Comparison of ENCODE assay signal across 8 mouse cellular contexts in genomic region chr2:32236760-32237487, GRCm38 (mm10). TPM values are rescaled to one million over a fixed set of nuclear protein-coding genes. Genes with fewer than 3 reads are reported as not detected.
DNase-seq lines count a peak whose midpoint lies in the region; TF ChIP-seq lines count a peak whose summit lies in the region.

No protein-coding gene starts in this region.

- 0 out of 2 replicates have a peak, but pooled peaks have one; percentile 30 for TF ChIP-seq POLR2A in embryonic fibroblast, embryonic 13.5 days (IDR thresholded peaks at IDR 0.05; ENCODE audit: low read depth, low read length)

- H3K4me1 ChIP-seq in embryonic fibroblast, embryonic 13.5 days (ENCODE audit: control insufficient read depth, insufficient read depth, low read length), result peaks cover 10% of the 10 kb centered on the region; the same call in 1 of the 2 replicates

- intact Hi-C loops in gastrocnemius, adult 2 months (cut with DNase I), result loop anchor here (5.0 kb wide), 1 partner anchor 85 kb away; the partner anchor contains the start of gene Prrc2b
- intact Hi-C loops in gastrocnemius, postnatal 36 days (cut with DNase I), result loop anchor here (5.0 kb wide), 1 partner anchor 85 kb away; the partner anchor contains the start of gene Prrc2b
- intact Hi-C loops in heart, postnatal 36 days (cut with DNase I), result loop anchor here (2.0 to 5.0 kb wide), 2 partner anchors 22 to 100 kb away; no protein-coding TSS in a partner anchor

- peak overlapping the region; percentile 92 for H3K27ac ChIP-seq in gastrocnemius, adult 2 months
- peak overlapping the region; percentile 28 for H3K27ac ChIP-seq in embryonic fibroblast, embryonic 13.5 days (ENCODE audit: insufficient read depth, low read length)

- peak; percentile 60 for TF ChIP-seq CTCF in gastrocnemius, adult 2 months (IDR thresholded peaks at IDR 0.05)
- TF ChIP-seq CTCF in embryonic fibroblast, embryonic 13.5 days (IDR thresholded peaks at IDR 0.05; ENCODE audit: borderline replicate concordance, insufficient read depth, low read length), result no peak

- DNase-seq in gastrocnemius, adult 2 months, result peak; percentile 57
- DNase-seq in gastrocnemius, postnatal 36 days, result no peak
- peak; percentile 90 for DNase-seq in brain, adult 2 months (ENCODE audit: low read depth, low spot score)
- DNase-seq in heart, postnatal 36 days, result peak; percentile 41 to 48
- peak; percentile 51 for DNase-seq in large intestine, adult 2 months (ENCODE audit: low read depth, low spot score)
- peak; percentile 67 for DNase-seq in lung, postnatal 36 days
- peak; percentile 26 for DNase-seq in right cerebral cortex, postnatal 4 days

- under 1% methylated on average over 20 of the region's 20 CpGs for WGBS in large intestine, adult 2 months

- H3K4me3 ChIP-seq in gastrocnemius, adult 2 months, result peak overlapping the region; percentile 75
- H3K4me3 ChIP-seq in embryonic fibroblast, embryonic 13.5 days (ENCODE audit: insufficient read depth, low read length), result peak overlapping the region; percentile 68

RNA-seq across cellular contexts. Expression of gene Pomt1, which starts 0.5 kb away (rescaled TPM):
- 10 to 100 TPM; 11.5 TPM for total RNA-seq in gastrocnemius, adult 2 months (2021)
- total RNA-seq in gastrocnemius, postnatal 36 days (2021), result 10 to 100 TPM; 12.0 to 12.2 TPM
- polyA plus RNA-seq in embryonic fibroblast, embryonic 13.5 days (2011; ENCODE audit: insufficient read length, low read depth, missing spikeins), result 19.3 and 22.8 TPM in 2 replicates
- 10 to 100 TPM; 13.7 to 14.3 TPM for total RNA-seq in heart, postnatal 36 days (2021)
- 18.8 and 27.7 TPM in 2 replicates for polyA plus RNA-seq in large intestine, adult 2 months (2012; rRNA removed)

RNA-seq across cellular contexts. Expression of gene Uck1, which starts 23.0 kb away (rescaled TPM):
- total RNA-seq in gastrocnemius, adult 2 months (2021), result 10 to 100 TPM in 1 of 2 experiments, 1 to 10 TPM in 1; 9.8 to 12.9 TPM
- total RNA-seq in gastrocnemius, postnatal 36 days (2021), result 10 to 100 TPM in 1 of 2 experiments, 1 to 10 TPM in 1; 8.1 to 11.6 TPM
- polyA plus RNA-seq in embryonic fibroblast, embryonic 13.5 days (2011; ENCODE audit: insufficient read length, low read depth, missing spikeins), result 20.5 and 22.1 TPM in 2 replicates
- 10 to 100 TPM; 22.9 to 24.1 TPM for total RNA-seq in heart, postnatal 36 days (2021)
- 56.3 and 76.8 TPM in 2 replicates for polyA plus RNA-seq in large intestine, adult 2 months (2012; rRNA removed)

RNA-seq across cellular contexts. Expression of gene Golga2, which starts 50.3 kb away (rescaled TPM):
- total RNA-seq in gastrocnemius, adult 2 months (2021), result 10 to 100 TPM; 56.0 to 62.9 TPM
- total RNA-seq in gastrocnemius, postnatal 36 days (2021), result 10 to 100 TPM; 54.1 to 54.7 TPM
- 73.1 and 78.9 TPM in 2 replicates for polyA plus RNA-seq in embryonic fibroblast, embryonic 13.5 days (2011; ENCODE audit: insufficient read length, low read depth, missing spikeins)
- 10 to 100 TPM; 74.5 to 78.2 TPM for total RNA-seq in heart, postnatal 36 days (2021)
- polyA plus RNA-seq in large intestine, adult 2 months (2012; rRNA removed), result 26.0 and 30.7 TPM in 2 replicates

RNA-seq across cellular contexts. Expression of gene Swi5, which starts 51.0 kb away (rescaled TPM):
- total RNA-seq in gastrocnemius, adult 2 months (2021), result 100 to 1,000 TPM; 118 to 175 TPM
- total RNA-seq in gastrocnemius, postnatal 36 days (2021), result 100 to 1,000 TPM in 1 of 2 experiments, 10 to 100 TPM in 1; 97.6 to 126 TPM
- polyA plus RNA-seq in embryonic fibroblast, embryonic 13.5 days (2011; ENCODE audit: insufficient read length, low read depth, missing spikeins), result 474 and 541 TPM in 2 replicates
- 100 to 1,000 TPM; 188 to 208 TPM for total RNA-seq in heart, postnatal 36 days (2021)
- 155 and 159 TPM in 2 replicates for polyA plus RNA-seq in large intestine, adult 2 months (2012; rRNA removed)

Comparison
In these comparisons a context has a peak if more than half of its experiments do, and no peak if none do; other contexts are left out.
1. DNase-seq: peak in gastrocnemius, adult 2 months (single experiment), brain, adult 2 months (single experiment), heart, postnatal 36 days (2 of 2), large intestine, adult 2 months (single experiment), lung, postnatal 36 days (single experiment) and right cerebral cortex, postnatal 4 days (single experiment); none in gastrocnemius, postnatal 36 days (0 of 2).